Mouse (Mus musculus): ENCODE results near the gene Tmem185b. TPM values are rescaled to one million over a fixed set of nuclear protein-coding genes. Genes with fewer than 3 reads are reported as not detected.

Tmem185b gene
- polyA plus RNA-seq, 1 experiment from 2014 or later = 27.1 TPM

DNA sequence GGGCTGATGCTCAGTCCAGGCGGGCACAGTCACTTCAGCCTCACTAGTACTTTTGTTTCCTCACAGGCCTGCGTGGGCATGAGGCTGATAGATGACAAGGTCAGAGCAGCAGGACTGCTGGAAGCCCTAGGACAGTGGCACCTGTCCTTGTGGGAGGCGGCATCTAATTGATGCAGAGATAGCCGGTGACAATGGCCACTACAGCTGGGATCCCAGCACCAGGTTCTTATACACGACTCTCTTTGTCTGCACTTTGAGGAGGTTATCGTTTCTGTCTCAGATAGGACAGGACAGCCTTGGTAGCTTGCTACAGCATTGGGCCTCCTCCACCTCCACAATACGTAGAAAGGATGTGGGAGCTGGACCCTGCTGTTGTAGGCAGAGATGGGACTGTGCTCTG is 2.6 kb upstream of the Tmem185b start:
- WGBS = 85% methylated on average over 7 of the region's 7 CpGs
- Histone ChIP-seq H3K4me1 (peaks cover 25% of the 10 kb centered on the region), H3K9ac (no peak overlapping the region), H3K4me3 (no peak overlapping the region), H3K36me3 (peaks cover 15% of the 10 kb centered on the region), H3K4me2 (no peak overlapping the region), H3K27ac (no peak overlapping the region), H3K27me3 (no peaks in the 10 kb centered on the region), H3K9me3 (peaks cover 4% of the 10 kb centered on the region; the same call in 1 of the 2 replicates)
- ATAC-seq (ENCODE audit: insufficient number of reproducible peaks, low FRiP score, low TSS enrichment, low read depth) = no peak

DNA sequence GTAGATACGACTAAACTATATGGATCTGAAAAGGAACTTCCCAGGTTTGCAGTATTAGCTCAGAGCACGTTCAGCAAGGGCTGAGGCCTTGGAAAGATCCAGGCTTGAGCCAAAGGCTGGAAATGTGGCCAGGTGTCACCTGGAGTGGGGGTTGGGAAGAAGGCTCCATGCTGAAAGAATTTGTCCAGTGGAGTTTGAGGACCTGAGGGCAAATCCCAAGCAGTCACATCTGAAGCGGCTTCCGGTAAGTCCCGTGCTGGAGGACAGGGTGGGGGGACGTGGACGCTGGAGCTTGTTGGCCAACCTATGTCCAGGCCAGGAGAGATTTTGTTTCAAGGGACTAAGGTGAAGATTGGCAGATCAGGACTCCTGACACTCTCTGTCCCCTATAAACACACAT is 2.1 kb upstream of the Tmem185b start:
- Histone ChIP-seq H3K9me3 (peaks cover 4% of the 10 kb centered on the region; the same call in 1 of the 2 replicates), H3K9ac (no peak overlapping the region), H3K4me3 (no peak overlapping the region), H3K4me2 (no peak overlapping the region), H3K27ac (no peak overlapping the region), H3K36me3 (peaks cover 19% of the 10 kb centered on the region), H3K27me3 (no peaks in the 10 kb centered on the region), H3K4me1 (peaks cover 25% of the 10 kb centered on the region)
- 85% methylated on average over 7 of the region's 7 CpGs for WGBS
- no peak for ATAC-seq (ENCODE audit: insufficient number of reproducible peaks, low FRiP score, low TSS enrichment, low read depth)

DNA sequence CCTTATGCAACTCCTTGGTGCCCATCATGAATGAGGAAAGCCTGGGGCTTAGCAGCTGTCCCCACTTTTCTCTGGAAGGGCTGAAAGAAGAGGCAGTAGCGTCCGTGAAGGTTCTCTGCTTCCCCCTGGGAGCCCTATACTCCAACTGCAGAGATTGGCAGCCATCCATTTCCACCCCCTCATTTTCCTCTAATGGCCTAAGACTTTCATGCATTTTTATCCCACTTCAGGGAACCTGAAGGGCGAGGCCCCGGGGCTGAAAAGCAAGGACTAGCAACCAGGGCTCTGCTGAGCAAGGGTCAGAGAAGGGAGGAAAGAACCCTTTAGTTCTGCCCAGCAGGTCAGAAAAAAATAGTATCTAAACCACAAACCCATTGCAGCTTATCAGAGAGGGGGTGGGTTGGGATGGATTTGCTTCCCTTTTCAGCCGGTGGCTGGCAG is 936 bp upstream of the Tmem185b start:
- Histone ChIP-seq H3K9ac (peak overlapping the region; percentile 73; the same call in 1 of the 2 replicates), H3K4me3 (peak overlapping the region; percentile 72), H3K4me2 (peak overlapping the region; percentile 92), H3K36me3 (peaks cover 24% of the 10 kb centered on the region), H3K27ac (peak overlapping the region; percentile 88; the same call in 1 of the 2 replicates), H3K27me3 (no peaks in the 10 kb centered on the region), H3K4me1 (peaks cover 25% of the 10 kb centered on the region), H3K9me3 (peaks cover 4% of the 10 kb centered on the region; the same call in 1 of the 2 replicates)
- no peak for ATAC-seq (ENCODE audit: insufficient number of reproducible peaks, low FRiP score, low TSS enrichment, low read depth)
- 15% methylated on average over 5 of the region's 5 CpGs for WGBS

DNA sequence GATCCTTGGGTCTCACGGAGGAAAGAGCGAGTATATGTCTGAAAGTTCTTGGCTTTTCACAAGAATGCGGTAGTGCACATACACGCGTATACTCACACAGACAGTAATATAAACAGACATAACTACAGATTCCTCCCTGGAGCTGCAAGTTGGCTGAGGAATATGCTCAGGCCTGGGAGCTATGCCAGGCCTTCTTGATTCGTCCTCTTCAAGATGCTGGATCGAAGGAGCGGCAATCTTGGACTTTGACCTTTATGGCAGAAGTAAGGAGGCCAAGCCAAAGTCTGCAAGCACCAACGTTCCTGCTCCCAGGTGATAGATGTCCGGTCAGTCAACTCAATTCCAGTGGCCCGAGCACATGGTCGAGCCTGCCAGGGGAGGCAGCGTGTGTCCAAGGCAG is 5.0 kb downstream of the Tmem185b start:
- Histone ChIP-seq H3K27ac (no peak overlapping the region; the same call in 1 of the 2 replicates), H3K36me3 (peaks cover 24% of the 10 kb centered on the region), H3K4me1 (peaks cover 16% of the 10 kb centered on the region), H3K9ac (no peak overlapping the region), H3K4me3 (no peak overlapping the region), H3K4me2 (no peak overlapping the region), H3K27me3 (no peaks in the 10 kb centered on the region), H3K9me3 (peaks cover 4% of the 10 kb centered on the region; the same call in 1 of the 2 replicates)
- ATAC-seq (ENCODE audit: insufficient number of reproducible peaks, low FRiP score, low TSS enrichment, low read depth) = no peak
- WGBS = 87% methylated on average over 13 of the region's 13 CpGs

- 92% methylated on average over 6 of the region's 6 CpGs for WGBS
- no peak; the same call in 1 of the 2 replicates for ATAC-seq (ENCODE audit: insufficient number of reproducible peaks, low FRiP score, low TSS enrichment, low read depth)
- H3K27me3 ChIP-seq = no peaks in the 10 kb centered on the region
Observed at GRCm38 (mm10) chr1:119532165-119532564, 6.2 kb downstream of the Tmem185b start.

DNA sequence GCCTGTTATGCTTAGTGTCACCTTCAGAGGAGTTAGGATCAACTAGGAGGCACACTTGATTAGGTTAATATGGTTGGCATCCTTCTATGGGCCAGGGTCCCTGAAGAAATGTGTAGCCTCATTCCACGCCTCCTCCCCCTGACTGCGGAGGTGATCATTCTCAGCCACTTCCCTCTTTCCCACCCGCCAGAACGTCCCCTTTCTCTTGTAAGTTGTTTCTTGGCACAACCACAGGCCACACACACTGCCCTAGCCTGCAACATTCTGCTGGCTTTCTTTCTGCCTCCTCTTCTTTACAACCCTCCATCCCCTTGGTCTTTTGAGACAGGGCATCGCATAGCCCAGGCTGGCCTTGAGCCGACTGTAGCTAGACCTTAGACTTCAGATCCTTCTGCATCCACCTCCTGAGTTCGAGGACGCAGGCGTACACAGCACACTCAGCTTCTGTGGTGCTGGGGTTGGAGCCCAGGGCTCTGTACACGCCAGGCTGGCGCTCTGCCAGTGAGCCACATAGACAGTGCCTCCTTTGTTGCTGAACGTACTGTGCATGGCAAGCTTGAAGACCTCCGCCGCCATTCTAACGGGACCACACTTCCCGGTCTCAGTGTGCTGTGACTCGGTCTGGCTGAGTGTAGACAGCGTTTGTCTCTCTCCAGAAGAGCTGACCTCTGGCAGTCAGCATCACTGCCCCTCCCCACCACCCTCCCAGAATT is 7.3 kb downstream of the Tmem185b start:
- Histone ChIP-seq H3K9me3 (no peaks in the 10 kb centered on the region), H3K27me3 (no peaks in the 10 kb centered on the region), H3K36me3 (peaks cover 11% of the 10 kb centered on the region), H3K4me3 (no peak overlapping the region), H3K9ac (no peak overlapping the region), H3K4me1 (0 out of 2 replicates have a peak, but pooled peaks cover 4% of the 10 kb centered on the region), H3K27ac (no peak overlapping the region), H3K4me2 (no peak overlapping the region)
- no peak for ATAC-seq (ENCODE audit: insufficient number of reproducible peaks, low FRiP score, low TSS enrichment, low read depth)
- WGBS = 78% methylated on average over 18 of the region's 18 CpGs

More at GRCm38 (mm10) chr1:119532165-119532564, 6.2 kb downstream of the Tmem185b start:
- Histone ChIP-seq H3K9me3 (peaks cover 4% of the 10 kb centered on the region; the same call in 1 of the 2 replicates), H3K27ac (no peak overlapping the region), H3K4me2 (no peak overlapping the region), H3K4me3 (no peak overlapping the region), H3K4me1 (peaks cover 5% of the 10 kb centered on the region; the same call in 1 of the 2 replicates), H3K36me3 (peaks cover 20% of the 10 kb centered on the region), H3K9ac (no peak overlapping the region)

DNA sequence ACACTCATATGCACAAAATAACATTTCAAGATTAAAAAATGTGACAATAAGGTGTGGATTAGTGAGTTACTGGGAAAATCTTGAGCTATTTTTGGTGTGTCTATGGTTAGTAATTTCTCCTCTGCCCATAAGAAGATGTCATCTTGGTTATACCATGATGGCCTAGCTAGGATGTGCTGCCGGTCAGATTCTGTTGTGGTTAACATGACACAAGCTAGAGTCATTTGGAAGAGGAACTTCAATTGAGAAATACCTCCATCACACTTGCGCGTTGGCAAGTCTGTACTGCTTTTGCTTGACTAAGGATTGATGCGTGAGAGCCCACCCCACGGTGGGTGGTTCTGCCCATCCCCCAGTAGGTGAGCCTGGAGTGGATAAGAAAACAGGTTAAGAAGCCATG is 8.4 kb downstream of the Tmem185b start:
- 86% methylated on average over 5 of the region's 5 CpGs for WGBS
- ATAC-seq (ENCODE audit: insufficient number of reproducible peaks, low FRiP score, low TSS enrichment, low read depth) = no peak

DNA sequence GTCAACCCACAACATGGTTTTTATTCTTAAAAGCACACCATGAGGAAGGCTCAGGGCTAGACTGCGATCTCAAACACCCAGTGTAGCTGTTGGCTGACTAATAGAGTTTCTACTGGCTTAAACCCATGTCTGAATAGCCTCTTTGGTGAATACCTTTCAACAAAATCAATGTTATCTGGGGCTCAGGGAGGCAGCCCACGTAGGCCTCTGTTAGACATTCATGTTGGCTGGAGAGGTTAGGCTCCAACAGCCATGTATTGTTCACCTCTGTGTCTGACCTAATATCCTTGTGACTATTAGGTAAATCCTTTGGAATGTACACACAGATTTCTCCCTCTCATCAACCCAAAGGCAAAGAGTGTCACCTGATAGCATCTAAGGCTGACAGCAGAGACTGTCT is 10.2 kb downstream of the Tmem185b start:
- Histone ChIP-seq H3K36me3 (no peaks in the 10 kb centered on the region), H3K4me3 (no peak overlapping the region), H3K4me2 (no peak overlapping the region), H3K27me3 (no peaks in the 10 kb centered on the region), H3K4me1 (0 out of 2 replicates have a peak, but pooled peaks cover 4% of the 10 kb centered on the region), H3K27ac (no peak overlapping the region), H3K9ac (no peak overlapping the region), H3K9me3 (no peaks in the 10 kb centered on the region)
- WGBS = 87% methylated on average over 2 of the region's 2 CpGs
- no peak for ATAC-seq (ENCODE audit: insufficient number of reproducible peaks, low FRiP score, low TSS enrichment, low read depth)

More for the DNA sequence above, 8.4 kb downstream of the Tmem185b start:
- Histone ChIP-seq H3K4me1 (0 out of 2 replicates have a peak, but pooled peaks cover 4% of the 10 kb centered on the region), H3K4me3 (no peak overlapping the region), H3K27ac (no peak overlapping the region), H3K9me3 (no peaks in the 10 kb centered on the region), H3K36me3 (no peaks in the 10 kb centered on the region), H3K9ac (no peak overlapping the region), H3K4me2 (no peak overlapping the region), H3K27me3 (no peaks in the 10 kb centered on the region)

DNA sequence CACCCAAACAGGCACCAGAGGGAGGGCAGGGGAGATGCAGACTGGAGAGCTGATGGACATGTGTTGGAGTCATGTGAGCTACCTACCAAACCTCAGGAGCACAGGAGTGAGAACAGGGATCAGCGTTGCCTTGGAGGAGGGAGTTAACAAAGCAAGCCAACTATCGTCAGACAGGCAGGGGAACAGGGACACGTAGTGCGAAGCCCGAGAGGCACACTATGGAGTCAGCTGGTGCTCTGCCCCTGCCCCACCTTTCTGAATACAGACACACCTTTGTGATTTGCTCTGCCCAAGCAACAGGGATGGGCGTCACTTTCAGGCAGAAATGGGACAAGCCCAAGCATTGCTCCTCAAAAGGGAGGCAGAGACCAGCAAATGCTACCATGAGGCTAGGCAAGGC is 11.7 kb downstream of the Tmem185b start:
- Histone ChIP-seq H3K36me3 (no peaks in the 10 kb centered on the region), H3K27ac (no peak overlapping the region), H3K27me3 (no peaks in the 10 kb centered on the region), H3K4me2 (no peak overlapping the region), H3K9ac (no peak overlapping the region), H3K4me3 (no peak overlapping the region), H3K4me1 (0 out of 2 replicates have a peak, but pooled peaks cover 4% of the 10 kb centered on the region), H3K9me3 (no peaks in the 10 kb centered on the region)
- 76% methylated on average over 6 of the region's 6 CpGs for WGBS
- no peak for ATAC-seq (ENCODE audit: insufficient number of reproducible peaks, low FRiP score, low TSS enrichment, low read depth)

DNA sequence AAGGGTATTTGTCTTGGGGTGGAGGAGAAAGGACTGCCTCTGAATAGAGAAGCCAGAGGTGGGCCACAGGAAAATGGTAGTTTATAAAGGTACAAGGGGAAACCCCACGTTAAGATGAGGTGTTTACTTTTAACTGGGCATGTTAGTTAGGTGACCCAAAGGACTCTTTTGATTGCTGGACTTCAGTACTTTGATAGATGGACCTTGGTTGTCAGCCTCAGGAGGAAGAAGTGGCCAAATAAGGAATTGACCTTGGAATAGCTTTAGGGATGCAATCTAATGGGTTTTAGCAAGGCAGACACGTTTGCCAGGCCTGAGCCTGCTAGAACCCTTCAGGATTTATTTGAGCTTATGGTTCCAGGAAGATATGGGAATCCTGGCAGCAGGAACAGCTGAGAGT is 13.3 kb downstream of the Tmem185b start:
- Histone ChIP-seq H3K4me3 (no peak overlapping the region), H3K9me3 (no peaks in the 10 kb centered on the region), H3K27me3 (no peaks in the 10 kb centered on the region), H3K36me3 (no peaks in the 10 kb centered on the region), H3K9ac (no peak overlapping the region), H3K27ac (no peak overlapping the region), H3K4me1 (no peaks in the 10 kb centered on the region), H3K4me2 (no peak overlapping the region)
- 67% methylated on average over 2 of the region's 2 CpGs for WGBS
- no peak for ATAC-seq (ENCODE audit: insufficient number of reproducible peaks, low FRiP score, low TSS enrichment, low read depth)

DNA sequence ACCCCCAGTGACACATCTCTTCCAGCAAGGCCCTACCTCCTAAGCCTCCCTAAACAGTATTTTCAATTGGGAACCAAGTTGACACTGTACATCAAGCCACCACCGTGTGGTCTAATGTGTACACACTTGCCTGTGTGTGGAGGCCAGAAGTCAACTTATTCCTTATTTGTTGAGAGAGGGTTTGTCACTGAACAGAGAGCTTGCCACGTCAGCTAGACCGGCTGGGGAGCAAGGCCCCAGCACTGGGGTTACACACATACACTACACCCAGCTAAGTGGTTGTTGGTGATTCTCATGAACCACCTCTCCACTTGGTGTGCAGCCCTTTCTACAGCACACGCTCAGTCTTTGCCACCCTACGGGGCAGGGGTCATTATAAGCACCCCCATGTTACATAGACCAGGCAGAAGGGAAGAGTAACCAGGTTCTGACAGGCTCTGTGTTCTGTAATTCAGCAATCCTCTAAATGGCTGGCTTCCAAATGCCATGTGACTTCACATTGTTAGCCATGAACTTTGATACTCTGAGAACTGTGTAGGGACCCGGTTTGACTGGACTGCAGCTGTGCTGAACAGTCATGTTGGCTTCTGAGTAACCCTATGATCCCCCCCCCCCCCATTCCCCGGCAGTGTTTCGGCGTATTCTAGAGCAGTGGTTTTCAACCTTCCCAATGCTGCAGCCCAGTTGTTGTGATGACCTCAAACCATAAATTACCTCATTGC is 15.0 kb downstream of the Tmem185b start:
- no peak overlapping the region for H3K27ac ChIP-seq
- no peak overlapping the region for H3K4me3 ChIP-seq
- H3K4me1 ChIP-seq = no peaks in the 10 kb centered on the region
- no peaks in the 10 kb centered on the region for H3K27me3 ChIP-seq
- no peak overlapping the region for H3K4me2 ChIP-seq
- no peak overlapping the region for H3K9ac ChIP-seq
- 0 out of 2 replicates have a peak, but pooled peaks have one; percentile 66 for ATAC-seq (ENCODE audit: insufficient number of reproducible peaks, low FRiP score, low TSS enrichment, low read depth)
- H3K36me3 ChIP-seq = no peaks in the 10 kb centered on the region
- 83% methylated on average over 9 of the region's 9 CpGs for WGBS
- no peaks in the 10 kb centered on the region for H3K9me3 ChIP-seq

DNA sequence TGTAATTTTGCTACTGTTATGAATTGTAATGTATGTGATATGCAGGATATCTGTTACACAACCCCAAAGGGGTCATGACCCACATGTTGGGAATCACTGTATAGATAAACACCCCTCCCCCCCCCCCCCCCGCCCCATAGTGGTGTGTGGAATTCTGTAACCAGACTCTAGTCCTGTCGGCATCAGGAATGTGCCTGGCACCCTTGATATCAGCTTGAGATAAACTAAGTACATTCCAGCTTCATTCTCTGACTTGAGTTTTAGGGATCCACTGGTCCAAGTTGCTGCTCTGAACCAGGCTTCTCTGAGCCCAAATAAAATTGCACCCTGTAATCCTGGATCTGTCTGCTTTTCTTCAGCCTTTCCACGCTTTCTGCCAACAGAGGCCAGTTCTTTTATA is 15.6 kb downstream of the Tmem185b start:
- Histone ChIP-seq H3K4me2 (no peak overlapping the region), H3K9ac (no peak overlapping the region), H3K27me3 (no peaks in the 10 kb centered on the region), H3K4me1 (no peaks in the 10 kb centered on the region), H3K27ac (no peak overlapping the region), H3K4me3 (no peak overlapping the region), H3K36me3 (no peaks in the 10 kb centered on the region), H3K9me3 (no peaks in the 10 kb centered on the region)
- WGBS = 43% methylated on average over 3 of the region's 3 CpGs
- ATAC-seq (ENCODE audit: insufficient number of reproducible peaks, low FRiP score, low TSS enrichment, low read depth) = no peak

Data from limb, embryonic 15.5 days (tissue).